Mouse (Mus musculus) frontal cortex, postnatal 10 days (tissue): ENCODE measurements around the gene Sapcd1.
"Not testable (repeated sequence)": the region's sequence is repeated elsewhere in the genome, so short reads cannot be mapped to it uniquely, and the experiment has no call there.

Experiments used
- DNase-seq, 2 experiments: peaks; one replicate each; pipeline ENCODE4 v3.0.0; 2022; ENCODE audit warnings: low spot score in 2 of 2, mixed read lengths in 1 of 2

Gene Sapcd1

GRCm38 (mm10) chr17:35007387-35007991, 20.3 kb downstream of the Sapcd1 start:
- no peak for DNase-seq

- DNase-seq: not testable (repeated sequence)
Observed at GRCm38 (mm10) chr17:35005902-35006301, 21.9 kb downstream of the Sapcd1 start.

- DNase-seq: no peak
Observed at GRCm38 (mm10) chr17:35005158-35005557, 22.7 kb downstream of the Sapcd1 start.

- no peak for DNase-seq
Observed at GRCm38 (mm10) chr17:35004075-35004717, 23.6 kb downstream of the Sapcd1 start.

GRCm38 (mm10) chr17:35003022-35003838, 24.6 kb downstream of the Sapcd1 start:
- DNase-seq: no peak

GRCm38 (mm10) chr17:35002153-35002865, 25.5 kb downstream of the Sapcd1 start:
- no peak for DNase-seq

- DNase-seq: no peak
Observed at GRCm38 (mm10) chr17:35001452-35002152, 26.2 kb downstream of the Sapcd1 start.

- peak; percentile 70 to 83 for DNase-seq
Observed at GRCm38 (mm10) chr17:35000717-35001451, 26.9 kb downstream of the Sapcd1 start, which contains the start of gene Vars. TSS of gene Vars (plus strand) at chr17:35000987.

- not testable (repeated sequence) for DNase-seq
Observed at GRCm38 (mm10) chr17:34999871-35000716, 27.7 kb downstream of the Sapcd1 start.

- no peak for DNase-seq
Observed at GRCm38 (mm10) chr17:34998526-34999430, 29.0 kb downstream of the Sapcd1 start.

- DNase-seq: no peak
Observed at GRCm38 (mm10) chr17:34997142-34997483, 30.7 kb downstream of the Sapcd1 start.

GRCm38 (mm10) chr17:34996411-34997141, 31.2 kb downstream of the Sapcd1 start:
- DNase-seq: no peak

GRCm38 (mm10) chr17:34995927-34996326, 31.9 kb downstream of the Sapcd1 start:
- not testable (repeated sequence) for DNase-seq

- DNase-seq: not testable (repeated sequence)
Observed at GRCm38 (mm10) chr17:34995192-34995591, 32.6 kb downstream of the Sapcd1 start.

GRCm38 (mm10) chr17:34994751-34995150, 33.1 kb downstream of the Sapcd1 start:
- DNase-seq: no peak

GRCm38 (mm10) chr17:34984218-34984617, 43.6 kb downstream of the Sapcd1 start:
- DNase-seq: no peak

- no peak for DNase-seq
Observed at GRCm38 (mm10) chr17:34982328-34982727, 45.5 kb downstream of the Sapcd1 start.

GRCm38 (mm10) chr17:34981690-34982180, 46.1 kb downstream of the Sapcd1 start, which contains the start of gene Lsm2:
TSS of gene Lsm2 (plus strand) at chr17:34981862.
- DNase-seq: peak; percentile 81 to 89
